Mouse (Mus musculus): ENCODE data around the gene Cacna1d. TPM values are rescaled to one million over a fixed set of nuclear protein-coding genes. Genes with fewer than 3 reads are reported as not detected.

The Cacna1d gene
- total and polyA plus RNA-seq, 2 experiments from 2014 or later, result 8.9 to 44.3 TPM

DNA sequence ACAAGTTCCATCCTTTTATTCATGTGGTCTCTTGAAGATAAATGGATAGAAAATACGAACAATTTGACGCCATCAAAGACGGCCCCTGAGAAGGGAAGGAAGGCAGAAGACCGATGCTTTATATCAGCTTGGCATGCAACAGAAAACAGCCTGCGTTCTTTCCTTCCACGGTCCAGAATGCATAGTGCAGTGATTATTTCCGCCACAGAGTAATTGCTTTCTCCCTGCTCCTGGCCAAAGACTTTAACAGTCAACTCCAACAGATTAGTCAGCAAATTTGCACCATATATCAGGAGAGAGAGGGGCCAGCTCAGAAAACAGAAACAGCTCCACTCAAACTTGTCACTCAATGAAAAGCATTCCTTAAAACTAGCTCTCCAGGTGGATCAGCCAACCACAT, 71.8 kb downstream of the Cacna1d start:
- TF ChIP-seq CTCF (IDR thresholded peaks at IDR 0.05), result no peak
- WGBS, result 74% methylated on average over 7 of the region's 7 CpGs
- no peaks in the 10 kb centered on the region for H3K36me3 ChIP-seq (ENCODE audit: insufficient read depth, low read length)
- H3K4me3 ChIP-seq (ENCODE audit: low read depth, low read length), result no peak overlapping the region
- no peak overlapping the region for H3K27ac ChIP-seq (ENCODE audit: low read depth, low read length)
- H3K9ac ChIP-seq (replicated peaks; ENCODE audit: low read length, poor library complexity, severe bottlenecking), result no peak overlapping the region
- H3K4me1 ChIP-seq (ENCODE audit: insufficient read depth, low read length), result no peaks in the 10 kb centered on the region
- no peak overlapping the region for H3K4me2 ChIP-seq (ENCODE audit: low read depth, low read length, poor library complexity, severe bottlenecking)
- no peak for DNase-seq (ENCODE audit: low spot score)
- no peaks in the 10 kb centered on the region for H3K9me3 ChIP-seq (ENCODE audit: low read length)
- H3K27me3 ChIP-seq (ENCODE audit: insufficient read depth, low read length), result no peaks in the 10 kb centered on the region
- ATAC-seq (ENCODE audit: low FRiP score), result no peak

DNA sequence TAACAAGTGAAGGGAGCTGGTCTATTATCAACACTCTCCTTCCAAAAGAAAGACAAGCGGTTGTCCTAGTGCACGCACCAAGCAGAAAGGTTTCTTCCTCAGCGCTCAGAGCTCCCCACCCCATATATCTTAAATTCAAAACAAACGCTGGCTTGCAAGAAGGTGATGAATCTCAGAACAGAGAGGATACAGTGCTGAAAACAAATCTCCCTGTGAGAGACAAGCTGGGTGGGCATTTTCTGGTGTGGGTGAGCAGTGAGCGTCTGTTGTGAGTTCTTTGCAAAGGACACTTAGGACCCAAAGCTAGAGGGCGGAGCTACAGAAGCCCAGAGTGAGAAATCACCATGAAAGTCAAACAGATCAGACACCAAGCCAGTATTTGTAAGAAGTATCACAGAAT, 72.2 kb downstream of the Cacna1d start:
- no peaks in the 10 kb centered on the region for H3K9me3 ChIP-seq (ENCODE audit: low read length)
- WGBS, result 79% methylated on average over 6 of the region's 6 CpGs
- H3K27ac ChIP-seq (ENCODE audit: low read depth, low read length), result no peak overlapping the region
- H3K4me3 ChIP-seq (ENCODE audit: low read depth, low read length), result no peak overlapping the region
- TF ChIP-seq CTCF (IDR thresholded peaks at IDR 0.05), result no peak
- H3K27me3 ChIP-seq (ENCODE audit: insufficient read depth, low read length), result no peaks in the 10 kb centered on the region
- DNase-seq (ENCODE audit: low spot score), result no peak
- no peak overlapping the region for H3K9ac ChIP-seq (replicated peaks; ENCODE audit: low read length, poor library complexity, severe bottlenecking)
- ATAC-seq (ENCODE audit: low FRiP score), result no peak
- no peak overlapping the region for H3K4me2 ChIP-seq (ENCODE audit: low read depth, low read length, poor library complexity, severe bottlenecking)
- no peaks in the 10 kb centered on the region for H3K4me1 ChIP-seq (ENCODE audit: insufficient read depth, low read length)
- no peaks in the 10 kb centered on the region for H3K36me3 ChIP-seq (ENCODE audit: insufficient read depth, low read length)

DNA sequence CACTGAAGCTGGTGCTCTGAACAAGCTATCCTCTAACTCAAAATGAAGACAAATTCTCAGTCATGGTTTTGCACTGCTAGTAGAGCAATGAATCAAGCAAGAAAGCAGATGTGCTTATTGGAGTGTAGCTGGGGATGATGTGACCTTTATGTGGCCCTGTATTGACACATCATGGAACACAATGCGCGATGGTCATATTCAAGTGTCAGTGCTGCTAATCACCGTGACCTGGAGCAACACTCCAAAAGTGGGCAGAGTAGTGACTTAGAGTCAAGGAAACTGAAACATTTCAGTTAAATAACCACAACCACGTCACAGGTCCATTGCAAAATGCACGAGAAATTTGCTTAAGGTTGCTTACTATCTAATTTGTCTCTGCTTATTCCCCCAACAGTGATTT, 75.4 kb downstream of the Cacna1d start:
- no peaks in the 10 kb centered on the region for H3K36me3 ChIP-seq (ENCODE audit: insufficient read depth, low read length)
- no peak overlapping the region for H3K9ac ChIP-seq (replicated peaks; ENCODE audit: low read length, poor library complexity, severe bottlenecking)
- H3K27ac ChIP-seq (ENCODE audit: low read depth, low read length), result no peak overlapping the region
- H3K4me3 ChIP-seq (ENCODE audit: low read depth, low read length), result no peak overlapping the region
- no peaks in the 10 kb centered on the region for H3K9me3 ChIP-seq (ENCODE audit: low read length)
- no peaks in the 10 kb centered on the region for H3K4me1 ChIP-seq (ENCODE audit: insufficient read depth, low read length)
- 90% methylated on average over 5 of the region's 5 CpGs for WGBS
- H3K27me3 ChIP-seq (ENCODE audit: insufficient read depth, low read length), result no peaks in the 10 kb centered on the region
- no peak overlapping the region for H3K4me2 ChIP-seq (ENCODE audit: low read depth, low read length, poor library complexity, severe bottlenecking)
- ATAC-seq (ENCODE audit: low FRiP score) (no peak), DNase-seq (ENCODE audit: low spot score) (no peak)
- no peak for TF ChIP-seq CTCF (IDR thresholded peaks at IDR 0.05)

- no peak for TF ChIP-seq CTCF (IDR thresholded peaks at IDR 0.05)
- 65% methylated on average over 2 of the region's 2 CpGs for WGBS
- Histone ChIP-seq H3K27ac (ENCODE audit: low read depth, low read length) (no peak overlapping the region), H3K9ac (replicated peaks; ENCODE audit: low read length, poor library complexity, severe bottlenecking) (no peak overlapping the region), H3K4me3 (ENCODE audit: low read depth, low read length) (no peak overlapping the region), H3K4me1 (ENCODE audit: insufficient read depth, low read length) (no peaks in the 10 kb centered on the region), H3K9me3 (ENCODE audit: low read length) (no peaks in the 10 kb centered on the region), H3K27me3 (ENCODE audit: insufficient read depth, low read length) (no peaks in the 10 kb centered on the region), H3K4me2 (ENCODE audit: low read depth, low read length, poor library complexity, severe bottlenecking) (no peak overlapping the region), H3K36me3 (ENCODE audit: insufficient read depth, low read length) (no peaks in the 10 kb centered on the region)
- no peak for DNase-seq (ENCODE audit: low spot score)
- ATAC-seq (ENCODE audit: low FRiP score), result no peak
Observed at GRCm38 (mm10) chr14:30414131-30414530, 77.1 kb downstream of the Cacna1d start.

DNA sequence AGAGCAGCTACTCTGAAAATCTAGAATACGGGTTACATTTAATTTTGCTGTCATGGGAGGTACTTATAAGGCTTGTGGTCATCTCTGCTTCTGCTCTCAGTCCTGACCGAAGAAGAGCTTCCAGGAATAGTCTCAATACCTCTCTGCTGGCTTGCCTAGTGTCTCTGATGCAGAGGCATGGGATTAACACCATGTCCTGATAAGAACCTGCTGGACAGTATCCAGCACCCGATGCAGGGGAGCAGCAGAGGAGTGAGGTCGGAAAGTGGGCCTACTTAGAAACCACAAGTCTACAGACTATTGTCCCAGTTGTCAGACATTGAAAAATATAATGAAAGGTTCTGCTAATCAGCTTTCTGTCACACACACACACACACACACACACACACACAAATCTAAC, 81.9 kb downstream of the Cacna1d start:
- ATAC-seq (ENCODE audit: low FRiP score) (no peak), DNase-seq (ENCODE audit: low spot score) (no peak)
- Histone ChIP-seq H3K9me3 (ENCODE audit: low read length) (no peaks in the 10 kb centered on the region), H3K4me2 (ENCODE audit: low read depth, low read length, poor library complexity, severe bottlenecking) (no peak overlapping the region), H3K27ac (ENCODE audit: low read depth, low read length) (no peak overlapping the region), H3K4me3 (ENCODE audit: low read depth, low read length) (no peak overlapping the region), H3K36me3 (ENCODE audit: insufficient read depth, low read length) (no peaks in the 10 kb centered on the region), H3K27me3 (ENCODE audit: insufficient read depth, low read length) (no peaks in the 10 kb centered on the region), H3K9ac (replicated peaks; ENCODE audit: low read length, poor library complexity, severe bottlenecking) (no peak overlapping the region), H3K4me1 (ENCODE audit: insufficient read depth, low read length) (no peaks in the 10 kb centered on the region)
- WGBS, result 90% methylated on average over 4 of the region's 4 CpGs
- TF ChIP-seq CTCF (IDR thresholded peaks at IDR 0.05), result no peak

GRCm38 (mm10) chr14:30405456-30406225, 85.6 kb downstream of the Cacna1d start:
- Histone ChIP-seq H3K9ac (replicated peaks; ENCODE audit: low read length, poor library complexity, severe bottlenecking) (no peak overlapping the region), H3K4me1 (ENCODE audit: insufficient read depth, low read length) (no peaks in the 10 kb centered on the region), H3K27me3 (ENCODE audit: insufficient read depth, low read length) (no peaks in the 10 kb centered on the region), H3K4me2 (ENCODE audit: low read depth, low read length, poor library complexity, severe bottlenecking) (no peak overlapping the region), H3K4me3 (ENCODE audit: low read depth, low read length) (no peak overlapping the region), H3K36me3 (ENCODE audit: insufficient read depth, low read length) (no peaks in the 10 kb centered on the region), H3K9me3 (ENCODE audit: low read length) (no peaks in the 10 kb centered on the region), H3K27ac (ENCODE audit: low read depth, low read length) (no peak overlapping the region)
- DNase-seq (ENCODE audit: low spot score) (no peak), ATAC-seq (ENCODE audit: low FRiP score) (no peak)
- WGBS, result 84% methylated on average over 8 of the region's 8 CpGs
- TF ChIP-seq CTCF (IDR thresholded peaks at IDR 0.05), result no peak

All from midbrain, postnatal 0 days (tissue).